Comparison of ENCODE assay signal across 11 mouse cellular contexts in genomic region chr6:6859111-6859949, GRCm38 (mm10). TPM values are rescaled to one million over a fixed set of nuclear protein-coding genes. Genes with fewer than 3 reads are reported as not detected.
DNase-seq lines count a peak whose midpoint lies in the region; ATAC-seq and TF ChIP-seq lines count a peak whose summit lies in the region.
"Had no signal": no experiment of that assay in that cellular context is flagged by ENCODE, and none has a peak within 500 bp of the region (broad histone marks: within the 10 kb centered on the region; RNA-seq: fewer than 3 reads in every experiment).

No protein-coding gene starts in this region.

- TF ChIP-seq POLR2A in ES-Bruce4 (IDR thresholded peaks at IDR 0.05; ENCODE audit: insufficient read depth, low read length), result no peak

- peaks cover 70% of the 10 kb centered on the region for H3K27me3 ChIP-seq in heart, embryonic 16.5 days (ENCODE audit: control insufficient read depth, insufficient read depth, low read length)
- peaks cover 51% of the 10 kb centered on the region for H3K27me3 ChIP-seq in ES-Bruce4 (ENCODE audit: control insufficient read depth, insufficient read depth, low read length, poor library complexity, severe bottlenecking)
- peaks cover 88% of the 10 kb centered on the region for H3K27me3 ChIP-seq in intestine, embryonic 16.5 days (replicated peaks; ENCODE audit: control insufficient read depth, insufficient read depth, low read length)

- 5% methylated on average over 19 of the region's 19 CpGs for WGBS in heart, embryonic 16.5 days
- 5% methylated on average over 19 of the region's 19 CpGs for WGBS in intestine, embryonic 16.5 days

- no peaks in the 10 kb centered on the region for H3K36me3 ChIP-seq in heart, embryonic 16.5 days (ENCODE audit: control insufficient read depth, insufficient read depth)
- no peaks in the 10 kb centered on the region for H3K36me3 ChIP-seq in ES-Bruce4 (ENCODE audit: control insufficient read depth, insufficient read depth, low read length, poor library complexity, severe bottlenecking)
- no peaks in the 10 kb centered on the region for H3K36me3 ChIP-seq in intestine, embryonic 16.5 days (ENCODE audit: control insufficient read depth, insufficient read depth, low read length)
- H3K36me3 ChIP-seq: G1E had no signal

- ATAC-seq in heart, embryonic 16.5 days (replicated peaks; ENCODE audit: extremely low read depth, insufficient read depth, low FRiP score), result no peak
- ATAC-seq in intestine, embryonic 16.5 days, result no peak
- ATAC-seq in monocyte, adult 5-6 weeks (replicated peaks; ENCODE audit: insufficient number of reproducible peaks, low FRiP score, low TSS enrichment, poor library complexity, severe bottlenecking), result no peak

- H3K9ac ChIP-seq in heart, embryonic 16.5 days (ENCODE audit: low read length), result no peak overlapping the region
- H3K9ac ChIP-seq in ES-Bruce4 (ENCODE audit: low read depth, poor library complexity, severe bottlenecking), result no peak overlapping the region
- H3K9ac ChIP-seq in intestine, embryonic 16.5 days (ENCODE audit: low read depth, low read length), result no peak overlapping the region

- peak overlapping the region; percentile 48; the same call in 1 of the 2 replicates for H3K4me2 ChIP-seq in heart, embryonic 16.5 days (ENCODE audit: low read depth, low read length)
- H3K4me2 ChIP-seq in intestine, embryonic 16.5 days (ENCODE audit: low read depth, low read length), result no peak overlapping the region

- peak overlapping the region; percentile 33 for H3K4me3 ChIP-seq in heart, embryonic 16.5 days (ENCODE audit: low read length)
- H3K4me3 ChIP-seq in ES-Bruce4 (ENCODE audit: low read depth, low read length), result peak overlapping the region; percentile 29; the same call in 1 of the 2 replicates
- H3K4me3 ChIP-seq in intestine, embryonic 16.5 days (ENCODE audit: low read length), result peak overlapping the region; percentile 10; the same call in 1 of the 2 replicates

- no peak for TF ChIP-seq EP300 in ES-Bruce4 (IDR thresholded peaks at IDR 0.05; ENCODE audit: insufficient read depth, low read depth, low read length)

- TF ChIP-seq CTCF in ES-Bruce4 (IDR thresholded peaks at IDR 0.05; ENCODE audit: low read depth, low read length), result no peak

- DNase-seq in heart, adult 8-10 months (ENCODE audit: low spot score), result no peak
- peak; percentile 32 for DNase-seq in embryo, embryonic 9.5 days (ENCODE audit: extremely low spot score)
- DNase-seq in spleen, postnatal 36 days (ENCODE audit: low spot score in 2 of 2), result no peak
- DNase-seq in spleen, postnatal 10 days (ENCODE audit: low spot score in 2 of 2), result no peak
- DNase-seq: lung, postnatal 36 days; thymus, adult 18-20 months had no signal

- no peak overlapping the region for H3K27ac ChIP-seq in heart, embryonic 16.5 days (ENCODE audit: low read length)
- H3K27ac ChIP-seq in ES-Bruce4 (ENCODE audit: insufficient read depth, low read length), result no peak overlapping the region
- no peak overlapping the region for H3K27ac ChIP-seq in intestine, embryonic 16.5 days (ENCODE audit: low read length)

- H3K9me3 ChIP-seq in heart, embryonic 16.5 days (replicated peaks; ENCODE audit: control insufficient read depth, low read length), result no peaks in the 10 kb centered on the region
- H3K9me3 ChIP-seq in ES-Bruce4 (replicated peaks; ENCODE audit: control insufficient read depth, insufficient read depth, low read length, poor library complexity, severe bottlenecking), result no peaks in the 10 kb centered on the region
- H3K9me3 ChIP-seq in intestine, embryonic 16.5 days (ENCODE audit: control insufficient read depth, low read length), result no peaks in the 10 kb centered on the region
- H3K9me3 ChIP-seq: G1E had no signal

- peaks cover 15% of the 10 kb centered on the region for H3K4me1 ChIP-seq in heart, embryonic 16.5 days (ENCODE audit: control insufficient read depth, insufficient read depth, low read length)
- peaks cover 3% of the 10 kb centered on the region for H3K4me1 ChIP-seq in ES-Bruce4 (ENCODE audit: control insufficient read depth, insufficient read depth, low read length)
- H3K4me1 ChIP-seq in intestine, embryonic 16.5 days (ENCODE audit: control insufficient read depth, insufficient read depth, low read length), result peaks cover 24% of the 10 kb centered on the region

RNA-seq across cellular contexts. Expression of gene Dlx6, which starts 3.8 kb away (rescaled TPM):
- polyA plus RNA-seq in heart, embryonic 16.5 days (2015; fragmentation: Nextera tagmentation; extraction: Ambion mirVana), result not detected in 2 replicates
- not detected for total RNA-seq in heart, adult 8-10 months (2022)
- polyA plus RNA-seq in ES-Bruce4 (2011; ENCODE audit: insufficient read depth, insufficient read length, low read depth, missing spikeins), result 0.30 TPM in 1 of 2 replicates, not detected in the other
- polyA plus RNA-seq in intestine, embryonic 16.5 days (2015; fragmentation: Nextera tagmentation; extraction: Ambion mirVana), result not detected in 2 replicates
- total RNA-seq in monocyte, adult 5-6 weeks (2017), result not detected in 3 replicates
- polyA plus RNA-seq: G1E had no signal

RNA-seq across cellular contexts. Expression of gene Dlx5, which starts 22.6 kb away (rescaled TPM):
- polyA plus RNA-seq in heart, embryonic 16.5 days (2015; fragmentation: Nextera tagmentation; extraction: Ambion mirVana), result 1.1 and 1.4 TPM in 2 replicates
- under 1 TPM; 0.22 to 0.84 (median 0.31) TPM for total RNA-seq in heart, adult 8-10 months (2022)
- polyA plus RNA-seq in ES-Bruce4 (2011; ENCODE audit: insufficient read depth, insufficient read length, low read depth, missing spikeins), result 0.42 TPM in 1 of 2 replicates, not detected in the other
- polyA plus RNA-seq in intestine, embryonic 16.5 days (2015; fragmentation: Nextera tagmentation; extraction: Ambion mirVana), result 1.5 and 1.7 TPM in 2 replicates
- total RNA-seq in monocyte, adult 5-6 weeks (2017), result not detected in 3 replicates
- total RNA-seq: G1E had no signal
- polyA plus RNA-seq: G1E had no signal
